11 mouse cellular contexts compared by ENCODE assay signal in the genomic region with DNA sequence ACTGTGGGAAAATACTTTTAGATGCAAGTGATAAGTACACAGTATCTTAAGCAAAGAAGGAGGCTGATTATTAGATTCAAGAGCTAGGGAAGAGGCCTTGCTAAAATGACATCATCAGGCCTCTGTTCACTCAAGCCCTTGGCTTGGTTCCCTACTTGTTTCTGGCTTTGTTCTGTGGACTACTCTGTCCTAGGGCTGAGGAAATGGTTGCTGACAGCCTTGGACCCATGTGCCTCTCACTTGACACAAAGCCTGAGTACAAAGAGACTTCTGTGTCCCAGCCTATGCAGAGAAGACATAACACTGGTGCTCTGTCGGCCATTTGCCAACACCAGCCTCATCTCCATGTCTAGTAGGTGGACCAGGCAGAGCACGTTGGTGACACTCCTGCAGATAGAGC.
DNase-seq lines count a peak whose midpoint lies in the region; ATAC-seq and TF ChIP-seq lines count a peak whose summit lies in the region.
"Had no signal": no experiment of that assay in that cellular context is flagged by ENCODE, and none has a peak within 500 bp of the region (broad histone marks: within the 10 kb centered on the region; RNA-seq: fewer than 3 reads in every experiment).

No protein-coding gene starts in this region.

- H3K9me3 ChIP-seq in heart, embryonic 12.5 days (replicated peaks), result no peaks in the 10 kb centered on the region
- H3K9me3 ChIP-seq in megakaryocyte, embryonic 14.5 days, result peaks cover 8% of the 10 kb centered on the region; the same call in 1 of the 2 replicates
- H3K9me3 ChIP-seq in intestine, embryonic 15.5 days, result no peaks in the 10 kb centered on the region
- H3K9me3 ChIP-seq: neural tube, embryonic 15.5 days had no signal

- ATAC-seq in heart, embryonic 12.5 days (ENCODE audit: insufficient number of reproducible peaks, low FRiP score), result no peak
- ATAC-seq in megakaryocyte, adult 5-6 weeks (ENCODE audit: poor library complexity, severe bottlenecking), result no peak
- ATAC-seq in intestine, embryonic 15.5 days, result no peak

- H3K4me3 ChIP-seq in heart, adult 2 months, result no peak overlapping the region
- H3K4me3 ChIP-seq in heart, embryonic 12.5 days, result no peak overlapping the region
- peak overlapping the region; percentile 35 for H3K4me3 ChIP-seq in megakaryocyte, embryonic 14.5 days (replicated peaks)
- no peak overlapping the region for H3K4me3 ChIP-seq in intestine, embryonic 15.5 days (replicated peaks)
- H3K4me3 ChIP-seq: neural tube, embryonic 15.5 days had no signal

- 70% methylated on average over 2 of the region's 2 CpGs for WGBS in heart, adult 2 months
- 51% methylated on average over 2 of the region's 2 CpGs for WGBS in heart, embryonic 12.5 days
- WGBS in intestine, embryonic 15.5 days, result 76% methylated on average over 2 of the region's 2 CpGs

- no peak for TF ChIP-seq EP300 in heart, adult 2 months (IDR thresholded peaks at IDR 0.05; ENCODE audit: insufficient read depth, low read depth, low read length)

- DNase-seq in heart, adult 2 months, result peak; percentile 26 to 38
- DNase-seq in gastrocnemius, postnatal 25 days, result peak; percentile 28
- peak; percentile 14 for DNase-seq in lung, postnatal 36 days
- no peak for DNase-seq in urinary bladder, adult 2 months (ENCODE audit: low spot score)
- DNase-seq: midbrain, embryonic 14.5 days had no signal

- H3K4me2 ChIP-seq in heart, embryonic 12.5 days, result no peak overlapping the region
- H3K4me2 ChIP-seq in intestine, embryonic 15.5 days (replicated peaks), result no peak overlapping the region
- H3K4me2 ChIP-seq: hindbrain, embryonic 14.5 days; neural tube, embryonic 15.5 days had no signal

- intact Hi-C loops in heart, adult 2 months (cut with DNase I), result loop anchor here (5.0 kb wide), 1 partner anchor 111 kb away; no protein-coding TSS in a partner anchor

- H3K4me1 ChIP-seq in heart, adult 2 months (ENCODE audit: control insufficient read depth, insufficient read depth, low read length), result peaks cover 8% of the 10 kb centered on the region
- peaks cover 9% of the 10 kb centered on the region for H3K4me1 ChIP-seq in heart, embryonic 12.5 days (replicated peaks)
- no peaks in the 10 kb centered on the region for H3K4me1 ChIP-seq in megakaryocyte, embryonic 14.5 days
- H3K4me1 ChIP-seq in intestine, embryonic 15.5 days (replicated peaks), result no peaks in the 10 kb centered on the region
- H3K4me1 ChIP-seq: neural tube, embryonic 15.5 days had no signal

- TF ChIP-seq POLR2A in heart, adult 2 months (IDR thresholded peaks at IDR 0.05; ENCODE audit: insufficient read depth, low read depth, low read length), result no peak

- H3K36me3 ChIP-seq in heart, adult 2 months (ENCODE audit: control insufficient read depth, insufficient read depth, low read length), result no peaks in the 10 kb centered on the region
- no peaks in the 10 kb centered on the region for H3K36me3 ChIP-seq in heart, embryonic 12.5 days
- no peaks in the 10 kb centered on the region for H3K36me3 ChIP-seq in megakaryocyte, embryonic 14.5 days (replicated peaks; ENCODE audit: low read length)
- no peaks in the 10 kb centered on the region for H3K36me3 ChIP-seq in intestine, embryonic 15.5 days
- H3K36me3 ChIP-seq: neural tube, embryonic 15.5 days had no signal

- no peak overlapping the region for H3K9ac ChIP-seq in heart, adult 2 months (ENCODE audit: low read depth, low read length)
- no peak overlapping the region for H3K9ac ChIP-seq in heart, embryonic 12.5 days
- H3K9ac ChIP-seq in intestine, embryonic 15.5 days, result no peak overlapping the region
- H3K9ac ChIP-seq: hindbrain, embryonic 14.5 days; neural tube, embryonic 15.5 days had no signal

- TF ChIP-seq CTCF in heart, adult 2 months (IDR thresholded peaks at IDR 0.05), result no peak

- H3K27ac ChIP-seq in heart, adult 2 months, result no peak overlapping the region
- H3K27ac ChIP-seq in heart, embryonic 12.5 days (ENCODE audit: poor library complexity, severe bottlenecking), result no peak overlapping the region
- no peak overlapping the region for H3K27ac ChIP-seq in intestine, embryonic 15.5 days
- H3K27ac ChIP-seq: hindbrain, embryonic 14.5 days; neural tube, embryonic 15.5 days had no signal

- no peaks in the 10 kb centered on the region for H3K79me2 ChIP-seq in heart, adult 2 months (replicated peaks; ENCODE audit: control insufficient read depth, insufficient read depth, low read length)

- H3K27me3 ChIP-seq in heart, adult 2 months (ENCODE audit: control insufficient read depth, insufficient read depth, low read length), result no peaks in the 10 kb centered on the region
- no peaks in the 10 kb centered on the region for H3K27me3 ChIP-seq in heart, embryonic 12.5 days (replicated peaks)
- H3K27me3 ChIP-seq in megakaryocyte, embryonic 14.5 days (replicated peaks), result no peaks in the 10 kb centered on the region
- H3K27me3 ChIP-seq in intestine, embryonic 15.5 days (replicated peaks), result no peaks in the 10 kb centered on the region
- H3K27me3 ChIP-seq: neural tube, embryonic 15.5 days had no signal
